Mouse (Mus musculus): ENCODE results near the gene Fntb.
A peak's percentile ranks its signal among the peaks of the same experiment; 100 is the strongest.

GRCm38 (mm10) chr12:76879242-76879641 is 113.9 kb downstream of the Fntb start:
- peak; percentile 32 to 49 (median 35); a peak in 5 of 6 replicates for TF ChIP-seq CTCF (IDR thresholded peaks at IDR 0.05 in 2 of 3, conservative IDR thresholded peaks at IDR 0.05 in 1 of 3; ENCODE audit: control insufficient read depth in 1 of 3, insufficient read depth in 1 of 3, low read depth in 2 of 3, low read length in 3 of 3, poor library complexity in 1 of 3, severe bottlenecking in 1 of 3)
- no peak for TF ChIP-seq POLR2A (IDR thresholded peaks at IDR 0.05; ENCODE audit: control insufficient read depth in 1 of 2, insufficient read depth in 1 of 2, low read depth in 1 of 2, low read length in 2 of 2, poor library complexity in 1 of 2)
- TF ChIP-seq HCFC1 (IDR thresholded peaks at IDR 0.05; ENCODE audit: low read depth, low read length), result no peak
- no peak for TF ChIP-seq MAX (IDR thresholded peaks at IDR 0.05; ENCODE audit: low read length)
- TF ChIP-seq EP300 (IDR thresholded peaks at IDR 0.05; ENCODE audit: low read depth in 1 of 2, low read length in 2 of 2), result no peak
- no peak for TF ChIP-seq TBP (IDR thresholded peaks at IDR 0.05; ENCODE audit: low read depth, low read length)
- TF ChIP-seq ZC3H11A (IDR thresholded peaks at IDR 0.05; ENCODE audit: low read depth, low read length), result no peak
- TF ChIP-seq RCOR1 (IDR thresholded peaks at IDR 0.05; ENCODE audit: low read depth, low read length), result no peak
